ENCODE assay signal across 8 mouse cellular contexts in genomic region chr4:42949676-42950051, GRCm38 (mm10). TPM values are rescaled to one million over a fixed set of nuclear protein-coding genes. Genes with fewer than 3 reads are reported as not detected.
A peak's percentile ranks its signal among the peaks of the same experiment; 100 is the strongest.
DNase-seq lines count a peak whose midpoint lies in the region; ATAC-seq and TF ChIP-seq lines count a peak whose summit lies in the region.

Gene Dnajb5, plus strand, starts transcription at chr4:42949814.

- H3K36me3 ChIP-seq in embryonic facial prominence, embryonic 13.5 days: peaks cover 13% of the 10 kb centered on the region; the same call in 1 of the 2 replicates
- no peaks in the 10 kb centered on the region for H3K36me3 ChIP-seq in kidney, adult 2 months (ENCODE audit: control insufficient read depth, insufficient read depth, low read length)
- peaks cover 8% of the 10 kb centered on the region; the same call in 1 of the 2 replicates for H3K36me3 ChIP-seq in limb, embryonic 12.5 days
- no peaks in the 10 kb centered on the region for H3K36me3 ChIP-seq in midbrain, embryonic 15.5 days (replicated peaks)
- no peaks in the 10 kb centered on the region for H3K36me3 ChIP-seq in spleen, adult 2 months (ENCODE audit: control insufficient read depth, insufficient read depth, low read length)

- TF ChIP-seq POLR2A in kidney, adult 2 months (IDR thresholded peaks at IDR 0.05; ENCODE audit: low read depth, low read length): no peak
- no peak for TF ChIP-seq POLR2A in spleen, adult 2 months (IDR thresholded peaks at IDR 0.05; ENCODE audit: low read depth, low read length)

- H3K4me1 ChIP-seq in embryonic facial prominence, embryonic 13.5 days: peaks cover 49% of the 10 kb centered on the region
- H3K4me1 ChIP-seq in kidney, adult 2 months (ENCODE audit: control insufficient read depth, insufficient read depth, low read length): peaks cover 8% of the 10 kb centered on the region; the same call in 1 of the 2 replicates
- H3K4me1 ChIP-seq in limb, embryonic 12.5 days (replicated peaks): peaks cover 40% of the 10 kb centered on the region
- H3K4me1 ChIP-seq in midbrain, embryonic 15.5 days: peaks cover 82% of the 10 kb centered on the region
- peaks cover 4% of the 10 kb centered on the region; the same call in 1 of the 2 replicates for H3K4me1 ChIP-seq in spleen, adult 2 months (ENCODE audit: control insufficient read depth, insufficient read depth, insufficient read length)

- no peak for TF ChIP-seq CTCF in kidney, adult 2 months (conservative IDR thresholded peaks at IDR 0.05; ENCODE audit: insufficient read depth, insufficient read length, low read depth, low read length)
- no peak for TF ChIP-seq CTCF in spleen, adult 2 months (IDR thresholded peaks at IDR 0.05; ENCODE audit: extremely low read depth, insufficient read depth, insufficient read length, insufficient replicate concordance)

- ATAC-seq in embryonic facial prominence, embryonic 13.5 days (ENCODE audit: insufficient number of reproducible peaks, insufficient read depth, low FRiP score, low TSS enrichment, low read depth): peak; percentile 94
- ATAC-seq in limb, embryonic 12.5 days (ENCODE audit: insufficient number of reproducible peaks, insufficient read depth, low FRiP score, low TSS enrichment, low read depth): peak; percentile 96
- ATAC-seq in midbrain, embryonic 15.5 days (replicated peaks): peak; percentile 95

- peak within 1 kb of the TSS; percentile 88 for H3K9ac ChIP-seq in embryonic facial prominence, embryonic 13.5 days
- peak within 1 kb of the TSS; percentile 84 for H3K9ac ChIP-seq in limb, embryonic 12.5 days (replicated peaks)
- peak within 1 kb of the TSS; percentile 90 for H3K9ac ChIP-seq in midbrain, embryonic 15.5 days

- peak within 1 kb of the TSS; percentile 91 for H3K27ac ChIP-seq in embryonic facial prominence, embryonic 13.5 days
- peak within 1 kb of the TSS; percentile 54 for H3K27ac ChIP-seq in kidney, adult 2 months (ENCODE audit: insufficient read depth, low read depth, low read length)
- H3K27ac ChIP-seq in limb, embryonic 12.5 days: peak within 1 kb of the TSS; percentile 92
- peak within 1 kb of the TSS; percentile 95 for H3K27ac ChIP-seq in midbrain, embryonic 15.5 days
- H3K27ac ChIP-seq in spleen, adult 2 months (ENCODE audit: insufficient read depth, low read length): peak within 1 kb of the TSS; percentile 91

- DNase-seq in 3134 (ENCODE audit: extremely low read depth, insufficient read length, low spot score): peak; percentile 99
- peak; percentile 97 to 98 for DNase-seq in adrenal gland, postnatal 36 days
- peak; percentile 99 for DNase-seq in heart, adult 18-20 months
- DNase-seq in kidney, adult 2 months: peak; percentile 100
- peak; percentile 95 to 96 for DNase-seq in spleen, adult 2 months (ENCODE audit: low read depth in 1 of 2, low spot score in 2 of 2)

- H3K9me3 ChIP-seq in embryonic facial prominence, embryonic 13.5 days: no peaks in the 10 kb centered on the region
- no peaks in the 10 kb centered on the region for H3K9me3 ChIP-seq in limb, embryonic 12.5 days
- no peaks in the 10 kb centered on the region for H3K9me3 ChIP-seq in midbrain, embryonic 15.5 days

- H3K4me2 ChIP-seq in embryonic facial prominence, embryonic 13.5 days: peak within 1 kb of the TSS; percentile 78
- peak within 1 kb of the TSS; percentile 67 for H3K4me2 ChIP-seq in limb, embryonic 12.5 days
- H3K4me2 ChIP-seq in midbrain, embryonic 15.5 days: peak within 1 kb of the TSS; percentile 96

- WGBS in embryonic facial prominence, embryonic 13.5 days: under 1% methylated on average over 39 of the region's 39 CpGs
- under 1% methylated on average over 39 of the region's 39 CpGs for WGBS in kidney, adult 2 months
- under 1% methylated on average over 37 of the region's 39 CpGs for WGBS in limb, embryonic 12.5 days
- WGBS in midbrain, embryonic 15.5 days: under 1% methylated on average over 35 of the region's 39 CpGs
- 1% methylated on average over 37 of the region's 39 CpGs for WGBS in spleen, adult 2 months

- H3K27me3 ChIP-seq in embryonic facial prominence, embryonic 13.5 days: peaks cover 15% of the 10 kb centered on the region
- H3K27me3 ChIP-seq in kidney, adult 2 months (replicated peaks; ENCODE audit: control insufficient read depth, insufficient read depth, low read length): no peaks in the 10 kb centered on the region
- peaks cover 28% of the 10 kb centered on the region for H3K27me3 ChIP-seq in limb, embryonic 12.5 days
- H3K27me3 ChIP-seq in midbrain, embryonic 15.5 days (replicated peaks): no peaks in the 10 kb centered on the region
- no peaks in the 10 kb centered on the region for H3K27me3 ChIP-seq in spleen, adult 2 months (ENCODE audit: control insufficient read depth, insufficient read depth, low read length)

- peak within 1 kb of the TSS; percentile 76 for H3K4me3 ChIP-seq in embryonic facial prominence, embryonic 13.5 days
- H3K4me3 ChIP-seq in kidney, adult 2 months (ENCODE audit: insufficient read depth, low read depth, low read length): peak within 1 kb of the TSS; percentile 66
- H3K4me3 ChIP-seq in limb, embryonic 12.5 days (replicated peaks): peak within 1 kb of the TSS; percentile 73
- peak within 1 kb of the TSS; percentile 75 for H3K4me3 ChIP-seq in midbrain, embryonic 15.5 days
- peak within 1 kb of the TSS; percentile 79 for H3K4me3 ChIP-seq in spleen, adult 2 months (ENCODE audit: extremely low read depth, insufficient read depth, insufficient read length)

RNA-seq across cellular contexts. Expression of gene Dnajb5, which starts in this region (rescaled TPM):
- 10 to 100 TPM; 10.9 to 35.1 TPM for total RNA-seq in adrenal gland, postnatal 36 days (2021)
- 7.2 and 8.0 TPM in 2 replicates for polyA plus RNA-seq in embryonic facial prominence, embryonic 13.5 days (2015; fragmentation: Nextera tagmentation; extraction: Ambion mirVana)
- 100 to 1,000 TPM in 1 of 2 experiments, 10 to 100 TPM in 1; 95.5 to 101 TPM for total RNA-seq in heart, adult 18-20 months (2021)
- polyA plus RNA-seq in kidney, adult 2 months (2012; rRNA removed): 6.5 and 8.1 TPM in 2 replicates
- 6.6 and 7.4 TPM in 2 replicates for polyA plus RNA-seq in limb, embryonic 12.5 days (2016; fragmentation: Nextera tagmentation; extraction: Ambion mirVana)
- 51.5 and 53.0 TPM in 2 replicates for polyA plus RNA-seq in midbrain, embryonic 15.5 days (2015; fragmentation: Nextera tagmentation; extraction: Ambion mirVana)
- 12.2 and 15.1 TPM in 2 replicates for polyA plus RNA-seq in spleen, adult 2 months (2012; rRNA removed)

Comparison
In these comparisons a context has a peak if more than half of its experiments do, and no peak if none do; other contexts are left out.
1. Peak in every context shown above with its lines: DNase-seq, ATAC-seq, H3K4me3 ChIP-seq and H3K27ac ChIP-seq.